Mouse (Mus musculus): ENCODE measurements at regions not wholly inside any gene's neighbourhood (a gene's known extent, or its start where the extent isn't known, plus 50 kb on each side); places are given as distances from the start of the nearest gene placed in this dataset.

GRCm38 (mm10) chr8:103399466-103399865, 614.0 kb upstream of the Cdh11 start:
- Histone ChIP-seq H3K36me3 (ENCODE audit: control insufficient read depth, insufficient read depth) (no peaks in the 10 kb centered on the region), H3K79me2 (ENCODE audit: control insufficient read depth, insufficient read depth) (no peaks in the 10 kb centered on the region), H3ac (ENCODE audit: control insufficient read depth, insufficient read length) (no peak overlapping the region), H3K27me3 (ENCODE audit: control insufficient read depth, insufficient read depth, insufficient read length) (no peaks in the 10 kb centered on the region), H3K4me3 (no peak overlapping the region), H3K4me2 (ENCODE audit: low read depth) (no peak overlapping the region)
- TF ChIP-seq E2F4 (IDR thresholded peaks at IDR 0.05; ENCODE audit: insufficient read depth), result no peak
- no peak for TF ChIP-seq TCF3 (IDR thresholded peaks at IDR 0.05; ENCODE audit: insufficient read length, low read depth)
- no peak for TF ChIP-seq MAX (IDR thresholded peaks at IDR 0.05; ENCODE audit: low read depth)

- Histone ChIP-seq H3K4me3 (no peak overlapping the region), H3K36me3 (ENCODE audit: control insufficient read depth, insufficient read depth) (no peaks in the 10 kb centered on the region), H3ac (ENCODE audit: control insufficient read depth, insufficient read length) (no peak overlapping the region), H3K27me3 (ENCODE audit: control insufficient read depth, insufficient read depth, insufficient read length) (no peaks in the 10 kb centered on the region), H3K4me2 (ENCODE audit: low read depth) (no peak overlapping the region), H3K79me2 (ENCODE audit: control insufficient read depth, insufficient read depth) (no peaks in the 10 kb centered on the region)
- TF ChIP-seq USF1 (IDR thresholded peaks at IDR 0.05; ENCODE audit: low read depth) (no peak), MAX (IDR thresholded peaks at IDR 0.05; ENCODE audit: low read depth) (no peak), SRF (IDR thresholded peaks at IDR 0.05; ENCODE audit: control insufficient read depth, insufficient read length, low read depth) (no peak), MYOD1 (IDR thresholded peaks at IDR 0.05; ENCODE audit: control insufficient read depth in 1 of 3, insufficient read length in 2 of 3, low read depth in 2 of 3) (no peak), CEBPB (IDR thresholded peaks at IDR 0.05; ENCODE audit: insufficient read depth, poor library complexity, severe bottlenecking) (no peak), TCF3 (IDR thresholded peaks at IDR 0.05; ENCODE audit: insufficient read length, low read depth) (no peak), POLR2AphosphoS2 (IDR thresholded peaks at IDR 0.05; ENCODE audit: insufficient read length, low read depth) (no peak), TCF12 (IDR thresholded peaks at IDR 0.05; ENCODE audit: insufficient read depth, poor library complexity, severe bottlenecking) (no peak), MYOG (IDR thresholded peaks at IDR 0.05; ENCODE audit: control insufficient read depth in 1 of 3, insufficient read depth in 1 of 3, insufficient read length in 2 of 3, low read depth in 2 of 3) (no peak), POLR2A (IDR thresholded peaks at IDR 0.05; ENCODE audit: insufficient read length, low read depth) (no peak), E2F4 (IDR thresholded peaks at IDR 0.05; ENCODE audit: insufficient read depth) (no peak), REST (IDR thresholded peaks at IDR 0.05; ENCODE audit: insufficient read depth, insufficient read length) (no peak)
Observed at GRCm38 (mm10) chr8:103400143-103400542, 614.7 kb upstream of the Cdh11 start.

GRCm38 (mm10) chr8:103402731-103403130, 617.3 kb upstream of the Cdh11 start:
- no peak overlapping the region for H3K4me2 ChIP-seq (ENCODE audit: low read depth)
- no peaks in the 10 kb centered on the region for H3K27me3 ChIP-seq (ENCODE audit: control insufficient read depth, insufficient read depth, insufficient read length)
- no peak overlapping the region for H3ac ChIP-seq (ENCODE audit: control insufficient read depth, insufficient read length)
- no peak for TF ChIP-seq POLR2A (IDR thresholded peaks at IDR 0.05; ENCODE audit: insufficient read length, low read depth)
- TF ChIP-seq TCF3 (IDR thresholded peaks at IDR 0.05; ENCODE audit: insufficient read length, low read depth), result no peak
- no peak for TF ChIP-seq E2F4 (IDR thresholded peaks at IDR 0.05; ENCODE audit: insufficient read depth)
- no peak for TF ChIP-seq CEBPB (IDR thresholded peaks at IDR 0.05; ENCODE audit: insufficient read depth, poor library complexity, severe bottlenecking)
- no peak for TF ChIP-seq MYOG (IDR thresholded peaks at IDR 0.05; ENCODE audit: control insufficient read depth in 1 of 3, insufficient read depth in 1 of 3, insufficient read length in 2 of 3, low read depth in 2 of 3)
- TF ChIP-seq REST (IDR thresholded peaks at IDR 0.05; ENCODE audit: insufficient read depth, insufficient read length), result no peak
- TF ChIP-seq USF1 (IDR thresholded peaks at IDR 0.05; ENCODE audit: low read depth), result no peak
- no peak for TF ChIP-seq POLR2AphosphoS2 (IDR thresholded peaks at IDR 0.05; ENCODE audit: insufficient read length, low read depth)
- TF ChIP-seq TCF12 (IDR thresholded peaks at IDR 0.05; ENCODE audit: insufficient read depth, poor library complexity, severe bottlenecking), result no peak
- no peak for TF ChIP-seq MAX (IDR thresholded peaks at IDR 0.05; ENCODE audit: low read depth)
- H3K79me2 ChIP-seq (ENCODE audit: control insufficient read depth, insufficient read depth), result no peaks in the 10 kb centered on the region
- H3K4me3 ChIP-seq, result no peak overlapping the region
- no peaks in the 10 kb centered on the region for H3K36me3 ChIP-seq (ENCODE audit: control insufficient read depth, insufficient read depth)

- H3K4me3 ChIP-seq, result no peak overlapping the region
- H3K4me2 ChIP-seq (ENCODE audit: low read depth), result no peak overlapping the region
- no peak overlapping the region for H3ac ChIP-seq (ENCODE audit: control insufficient read depth, insufficient read length)
- no peaks in the 10 kb centered on the region for H3K79me2 ChIP-seq (ENCODE audit: control insufficient read depth, insufficient read depth)
- H3K27me3 ChIP-seq (ENCODE audit: control insufficient read depth, insufficient read depth, insufficient read length), result no peaks in the 10 kb centered on the region
- H3K36me3 ChIP-seq (ENCODE audit: control insufficient read depth, insufficient read depth), result no peaks in the 10 kb centered on the region
- TF ChIP-seq POLR2A (IDR thresholded peaks at IDR 0.05; ENCODE audit: insufficient read length, low read depth) (no peak), SRF (IDR thresholded peaks at IDR 0.05; ENCODE audit: control insufficient read depth, insufficient read length, low read depth) (no peak), E2F4 (IDR thresholded peaks at IDR 0.05; ENCODE audit: insufficient read depth) (no peak), POLR2AphosphoS2 (IDR thresholded peaks at IDR 0.05; ENCODE audit: insufficient read length, low read depth) (no peak), USF1 (IDR thresholded peaks at IDR 0.05; ENCODE audit: low read depth) (no peak), MAX (IDR thresholded peaks at IDR 0.05; ENCODE audit: low read depth) (no peak), MYOD1 (IDR thresholded peaks at IDR 0.05; ENCODE audit: control insufficient read depth in 1 of 3, insufficient read length in 2 of 3, low read depth in 2 of 3) (no peak), TCF3 (IDR thresholded peaks at IDR 0.05; ENCODE audit: insufficient read length, low read depth) (no peak), CEBPB (IDR thresholded peaks at IDR 0.05; ENCODE audit: insufficient read depth, poor library complexity, severe bottlenecking) (no peak), TCF12 (IDR thresholded peaks at IDR 0.05; ENCODE audit: insufficient read depth, poor library complexity, severe bottlenecking) (no peak), REST (IDR thresholded peaks at IDR 0.05; ENCODE audit: insufficient read depth, insufficient read length) (no peak), MYOG (IDR thresholded peaks at IDR 0.05; ENCODE audit: control insufficient read depth in 1 of 3, insufficient read depth in 1 of 3, insufficient read length in 2 of 3, low read depth in 2 of 3) (no peak)
Observed at GRCm38 (mm10) chr8:103403826-103404225, 618.4 kb upstream of the Cdh11 start.

- no peaks in the 10 kb centered on the region for H3K27me3 ChIP-seq (ENCODE audit: control insufficient read depth, insufficient read depth, insufficient read length)
- TF ChIP-seq TCF12 (IDR thresholded peaks at IDR 0.05; ENCODE audit: insufficient read depth, poor library complexity, severe bottlenecking) (no peak), E2F4 (IDR thresholded peaks at IDR 0.05; ENCODE audit: insufficient read depth) (no peak), MYOG (IDR thresholded peaks at IDR 0.05; ENCODE audit: control insufficient read depth in 1 of 3, insufficient read depth in 1 of 3, insufficient read length in 2 of 3, low read depth in 2 of 3) (no peak), REST (IDR thresholded peaks at IDR 0.05; ENCODE audit: insufficient read depth, insufficient read length) (no peak), MYOD1 (IDR thresholded peaks at IDR 0.05; ENCODE audit: control insufficient read depth in 1 of 3, insufficient read length in 2 of 3, low read depth in 2 of 3) (no peak), MAX (IDR thresholded peaks at IDR 0.05; ENCODE audit: low read depth) (no peak), CEBPB (IDR thresholded peaks at IDR 0.05; ENCODE audit: insufficient read depth, poor library complexity, severe bottlenecking) (no peak)
- H3K36me3 ChIP-seq (ENCODE audit: control insufficient read depth, insufficient read depth), result no peaks in the 10 kb centered on the region
- no peaks in the 10 kb centered on the region for H3K79me2 ChIP-seq (ENCODE audit: control insufficient read depth, insufficient read depth)
- H3K4me2 ChIP-seq (ENCODE audit: low read depth), result no peak overlapping the region
- no peak overlapping the region for H3ac ChIP-seq (ENCODE audit: control insufficient read depth, insufficient read length)
- no peak overlapping the region for H3K4me3 ChIP-seq
Observed at GRCm38 (mm10) chr8:103405787-103406186, 620.3 kb upstream of the Cdh11 start.

Measured in myocyte (in vitro differentiated cells).